Mouse (Mus musculus) cerebellum, adult (tissue): ENCODE measurements around the gene Hecw1.

Experiments used
- ATAC-seq: cut with Nextera tagmentation; 2 replicates; pipeline ENCODE4 v1.9.2; 2017; ENCODE audit warnings: mild to moderate bottlenecking, moderate library complexity, mixed read lengths; ENCODE audit not compliant: insufficient number of reproducible peaks, low FRiP score, low TSS enrichment

The Hecw1 gene

DNA sequence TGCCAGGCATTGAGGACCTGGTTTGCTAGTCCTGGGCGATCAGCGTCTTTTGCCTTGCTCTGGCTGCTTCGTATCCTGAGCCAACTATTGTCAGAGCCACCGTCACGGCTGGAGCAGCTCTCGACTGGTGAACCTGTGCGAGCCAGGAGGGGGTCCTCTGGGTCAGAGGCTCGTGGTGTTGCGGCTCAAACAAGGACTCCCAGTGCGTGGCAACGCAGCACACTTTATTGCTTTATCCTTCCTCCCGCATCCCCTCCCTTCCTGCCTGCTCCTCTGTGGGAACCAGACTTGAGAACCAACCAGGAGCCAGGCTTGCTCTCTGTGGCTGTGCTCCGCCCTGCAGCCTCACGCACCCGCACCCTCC, at the start of gene Hecw1:
Gene Hecw1, minus strand, starts transcription at position 323 of the 364 bp plus-strand sequence.
- ATAC-seq: peak; percentile 81

DNA sequence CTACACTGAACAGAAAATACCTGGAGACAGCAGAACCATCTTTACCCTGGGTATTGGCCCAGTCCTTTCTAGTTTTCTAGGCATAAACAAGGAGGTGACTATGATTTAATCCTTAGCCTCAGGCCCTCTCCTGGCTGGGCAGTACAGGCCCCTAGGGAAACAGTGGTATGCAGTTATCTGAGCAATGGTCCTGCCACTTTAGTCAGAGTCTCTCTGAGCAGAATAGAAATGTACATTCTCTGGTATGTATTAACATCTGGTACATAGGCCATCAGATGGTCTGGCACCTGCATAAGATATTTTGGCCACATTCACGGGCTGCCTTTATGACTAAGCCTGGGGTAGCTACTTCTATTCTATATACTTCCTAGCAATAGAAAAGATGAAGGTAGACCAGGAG, 38.3 kb upstream of the Hecw1 start:
- no peak for ATAC-seq

DNA sequence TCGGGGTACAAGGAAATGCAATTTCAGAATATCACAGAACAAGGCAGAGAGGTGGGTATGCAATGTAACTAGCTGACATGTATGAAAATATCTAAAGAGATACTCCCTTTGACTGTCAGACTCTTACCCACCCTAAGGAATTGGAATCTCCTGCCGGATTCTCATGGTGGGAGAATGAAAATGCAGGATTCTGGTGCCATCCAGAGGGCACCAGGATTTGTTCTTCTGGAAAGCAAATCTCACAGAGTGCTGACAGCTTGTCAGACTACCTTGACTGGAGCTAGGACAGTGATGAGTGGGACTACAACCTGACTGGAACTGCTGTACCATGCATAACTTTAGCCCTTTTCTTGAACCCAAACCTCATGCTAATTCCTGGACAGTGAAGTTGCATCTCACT, 29.6 kb upstream of the Hecw1 start:
- no peak for ATAC-seq

DNA sequence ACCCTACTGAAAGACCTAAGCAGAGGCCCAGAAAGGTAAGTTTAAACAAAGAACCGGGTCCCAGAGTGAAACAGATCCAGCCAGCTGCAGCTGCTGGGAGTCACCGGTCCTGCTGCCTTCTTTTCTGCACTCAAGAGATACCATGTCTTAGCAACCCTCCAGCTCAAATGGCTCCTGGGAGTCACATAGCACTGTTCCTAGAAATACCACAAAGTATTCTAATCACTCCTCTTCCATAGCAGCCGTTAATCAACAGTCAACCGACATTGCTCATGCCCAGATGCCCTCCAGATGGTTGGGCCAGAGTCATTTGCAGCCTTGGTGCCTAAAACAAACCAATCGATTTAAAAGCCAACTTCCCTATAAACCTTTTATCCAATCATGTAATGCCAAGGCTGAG, 19.8 kb upstream of the Hecw1 start:
- ATAC-seq: no peak

DNA sequence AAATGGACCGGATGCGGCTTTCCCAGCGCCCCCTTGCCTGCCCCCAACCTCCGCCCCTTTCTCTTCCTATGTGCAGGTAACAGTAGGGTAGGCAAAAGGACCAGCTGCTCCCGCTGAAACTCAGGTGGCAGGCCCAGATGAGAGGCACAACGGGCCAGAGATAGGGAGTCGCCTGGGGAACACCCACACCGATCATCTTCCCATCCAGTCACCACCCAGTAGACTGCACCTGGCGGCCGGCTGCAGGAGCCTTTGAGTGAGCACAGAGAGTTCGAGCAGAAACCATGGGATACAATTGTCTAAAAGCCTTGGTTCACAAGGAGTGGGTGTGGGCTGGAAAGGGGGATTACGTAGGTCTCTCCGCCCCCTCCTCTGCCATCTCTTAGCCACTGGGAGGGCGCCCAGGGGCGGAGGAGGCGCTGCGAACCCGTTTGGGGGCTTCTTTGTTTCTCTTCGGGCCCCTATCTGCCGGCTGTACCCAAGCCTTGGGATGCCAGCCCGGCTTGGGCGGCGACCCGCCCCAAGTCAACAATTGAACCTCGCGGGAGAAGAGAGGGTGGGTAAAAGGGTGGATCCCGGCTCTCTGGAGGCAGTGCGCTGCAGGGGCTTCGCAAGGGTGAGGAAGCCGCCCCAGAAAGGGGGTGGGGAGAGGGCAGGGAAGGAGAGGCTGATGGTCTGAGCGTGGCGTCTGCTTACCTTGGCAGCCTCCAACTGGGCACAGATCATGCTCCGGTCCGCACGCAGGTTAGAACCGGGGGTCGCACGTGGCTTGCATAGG, 711 bp downstream of the Hecw1 start:
- ATAC-seq: peak; percentile 63

DNA sequence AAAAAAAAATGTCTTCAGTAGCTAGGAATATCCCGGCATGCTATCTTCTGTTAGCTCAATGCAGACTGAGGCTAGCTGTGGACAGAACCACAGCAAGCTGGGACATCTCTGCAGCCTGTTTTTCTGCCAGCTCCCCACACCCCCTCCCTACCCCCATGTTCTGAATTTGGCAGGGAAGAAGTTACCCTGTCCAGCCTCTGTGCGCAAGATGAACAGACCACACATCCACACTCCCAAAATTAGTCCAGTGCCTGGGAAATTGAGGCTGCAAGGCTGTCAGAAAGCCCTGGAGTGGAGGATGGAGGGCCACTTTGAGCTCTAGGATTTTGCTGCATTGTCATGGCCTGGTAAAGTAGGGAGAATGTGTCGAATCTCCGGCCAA, 1.3 kb downstream of the Hecw1 start:
- peak; percentile 42 for ATAC-seq

DNA sequence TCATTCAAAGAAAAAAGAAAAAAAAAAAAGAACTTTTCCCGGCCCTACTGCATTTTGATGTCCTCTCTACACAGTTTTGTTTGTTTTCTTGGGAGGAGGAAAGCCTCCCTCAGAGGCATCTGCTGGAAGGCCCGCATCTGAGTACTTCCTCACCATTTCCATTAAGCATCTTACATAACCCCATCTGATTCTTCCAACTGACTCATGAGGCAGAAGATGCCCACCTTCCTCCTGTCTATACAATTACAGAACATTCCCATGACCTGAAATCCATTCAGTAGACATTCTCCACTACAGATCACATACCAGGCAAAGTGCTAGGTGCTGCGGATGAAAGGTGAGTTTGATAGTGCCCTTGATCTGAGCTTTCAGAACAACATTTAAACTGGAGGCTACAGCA, 3.4 kb downstream of the Hecw1 start:
- ATAC-seq: no peak

DNA sequence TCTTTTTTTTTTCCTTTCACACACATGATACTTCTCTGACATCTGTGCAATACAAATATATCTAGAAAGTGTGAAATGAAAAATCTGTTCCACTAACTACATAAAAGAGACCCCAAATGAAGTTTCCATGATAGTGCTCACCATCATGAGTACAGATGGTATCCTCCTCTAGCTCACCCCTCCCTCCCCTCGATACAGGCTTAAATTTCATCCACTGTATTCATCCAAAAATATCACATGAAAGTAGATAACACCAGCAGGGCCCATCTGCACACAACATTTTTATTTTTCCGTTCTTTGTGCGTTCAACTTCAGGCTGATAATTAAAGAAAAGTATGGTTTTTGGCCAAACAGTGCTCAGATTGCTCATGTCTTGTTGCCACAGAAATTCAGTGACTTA, 5.5 kb downstream of the Hecw1 start:
- ATAC-seq: no peak

DNA sequence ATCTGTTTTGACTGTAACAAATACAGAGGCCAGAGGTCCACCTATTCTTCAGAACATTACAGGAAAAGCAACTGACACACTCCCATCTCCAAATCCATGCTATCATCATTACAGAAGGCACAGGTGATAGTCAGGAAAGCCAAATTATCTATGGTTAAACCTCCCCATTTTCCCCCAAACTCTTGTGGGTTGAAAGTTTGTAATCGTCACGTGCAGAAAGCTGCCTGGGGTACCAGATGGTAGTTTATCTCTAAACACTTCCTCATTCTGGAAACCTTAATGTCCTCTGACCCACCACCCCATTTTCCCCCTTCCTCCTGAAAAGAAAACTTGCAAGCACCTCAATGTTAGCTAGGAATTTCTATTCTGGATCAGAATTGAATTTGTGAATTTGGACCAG, 7.9 kb downstream of the Hecw1 start:
- ATAC-seq: no peak

DNA sequence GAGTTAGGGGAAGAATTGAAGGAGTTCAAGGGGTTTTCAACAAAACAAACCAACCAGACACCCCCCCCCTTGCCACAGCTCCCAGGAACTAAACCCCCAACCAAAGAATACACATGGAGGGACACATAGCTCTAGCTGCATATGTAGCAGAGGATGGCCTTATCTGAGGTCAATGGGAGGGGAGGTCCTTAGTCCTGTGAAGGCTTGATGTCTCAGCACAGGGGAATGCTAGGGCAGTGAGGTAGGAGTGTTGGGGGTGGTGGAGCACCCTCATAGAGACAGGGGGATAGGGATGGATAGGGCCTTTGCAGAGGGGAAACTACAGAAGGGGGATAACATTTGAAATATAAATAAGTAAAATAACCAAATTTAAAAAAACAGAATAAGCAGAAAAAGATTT, 9.1 kb downstream of the Hecw1 start:
- no peak for ATAC-seq

DNA sequence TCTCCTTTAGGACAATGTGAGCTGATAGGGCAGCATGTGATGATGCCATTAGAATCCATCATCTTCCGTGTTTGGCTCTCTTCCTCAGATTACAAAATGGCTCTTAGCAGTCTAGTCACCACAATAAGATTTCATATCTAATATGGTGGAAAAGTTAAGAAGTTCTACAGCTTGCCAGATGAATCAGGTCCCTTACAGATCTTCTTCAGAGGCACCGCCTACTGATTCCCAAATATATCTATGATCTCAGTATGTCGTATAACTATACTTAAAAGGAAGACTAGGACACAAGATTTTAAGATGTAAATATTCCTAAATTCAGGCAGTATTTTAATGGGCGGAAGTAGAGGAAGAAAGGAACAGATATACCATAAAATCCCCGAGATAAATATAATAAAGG, 16.3 kb downstream of the Hecw1 start:
- ATAC-seq: no peak

DNA sequence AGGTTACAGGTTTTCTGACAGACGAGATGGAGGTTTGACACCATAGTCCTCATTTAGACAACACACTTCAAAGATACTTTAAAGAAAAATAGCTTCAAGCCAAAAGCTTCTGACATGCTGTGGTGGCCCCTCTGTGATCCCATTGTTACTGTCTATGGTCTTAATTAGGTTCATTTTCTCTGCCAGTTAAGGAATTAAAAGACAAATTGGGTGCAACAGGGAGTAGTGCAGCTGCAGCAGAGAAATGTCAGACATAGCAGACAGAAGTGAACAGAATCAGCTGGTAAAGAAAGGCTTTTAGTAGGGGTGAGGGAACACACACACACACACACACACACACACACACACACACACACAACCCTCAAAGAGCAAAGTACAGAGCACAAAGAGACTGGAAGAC, 22.8 kb downstream of the Hecw1 start:
- ATAC-seq: no peak

DNA sequence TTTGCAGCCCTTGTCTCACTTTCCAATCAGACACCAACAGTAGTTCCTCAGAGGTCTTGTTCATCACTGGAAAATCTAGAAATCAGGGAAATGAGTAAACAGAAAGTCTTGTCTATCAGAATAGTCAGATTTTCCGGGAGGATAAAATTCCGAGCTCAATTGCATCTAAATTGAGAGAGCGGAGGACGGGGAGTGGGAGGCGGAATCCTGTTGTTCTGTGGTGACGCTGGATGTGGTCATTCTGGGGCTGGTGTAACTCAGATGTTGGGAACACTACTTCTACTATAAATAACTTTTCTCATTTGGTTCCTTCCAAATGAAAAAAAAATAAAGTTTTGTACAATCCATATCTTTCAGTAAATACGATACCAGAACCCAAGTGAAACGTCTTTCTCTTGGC, 24.2 kb downstream of the Hecw1 start:
- no peak for ATAC-seq

DNA sequence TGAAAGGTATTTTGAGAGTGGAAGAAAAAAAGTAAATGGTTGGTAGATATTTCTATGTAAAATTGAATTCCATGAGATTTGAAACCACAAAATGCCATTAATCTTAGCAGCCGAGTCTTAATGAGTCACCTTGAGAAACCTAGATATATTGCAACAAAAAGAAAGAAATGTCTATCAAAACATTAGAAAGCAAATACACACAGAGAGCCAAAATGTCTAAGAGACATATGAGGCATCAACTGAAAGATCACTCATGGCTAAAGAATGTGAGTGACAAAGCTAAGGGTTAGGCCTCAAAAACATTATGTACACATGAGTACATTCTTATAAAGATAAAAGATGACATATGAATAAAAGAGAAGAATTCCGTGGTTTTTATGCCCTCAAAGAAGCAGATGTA, 26.1 kb downstream of the Hecw1 start:
- ATAC-seq: no peak

DNA sequence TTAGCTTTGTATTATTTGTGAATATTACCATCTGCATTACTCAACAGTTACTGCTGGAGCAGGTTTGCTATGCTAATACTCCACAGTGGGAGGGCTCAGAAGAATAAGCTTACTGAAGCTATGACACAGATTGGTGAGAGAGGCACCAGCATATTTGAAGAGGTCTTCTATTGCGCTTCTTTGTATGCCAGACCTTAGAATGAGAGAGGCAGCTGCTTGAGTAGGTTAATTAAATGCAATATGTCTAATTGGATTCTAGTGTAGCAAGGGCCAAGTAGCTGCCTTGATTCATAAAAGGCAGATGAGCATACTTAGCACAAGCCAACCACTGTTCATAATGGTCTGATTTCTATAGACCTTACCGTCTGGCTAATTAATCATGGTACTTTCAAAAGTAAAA, 35.2 kb downstream of the Hecw1 start:
- 0 out of 2 replicates have a peak, but pooled peaks have one; percentile 20 for ATAC-seq

DNA sequence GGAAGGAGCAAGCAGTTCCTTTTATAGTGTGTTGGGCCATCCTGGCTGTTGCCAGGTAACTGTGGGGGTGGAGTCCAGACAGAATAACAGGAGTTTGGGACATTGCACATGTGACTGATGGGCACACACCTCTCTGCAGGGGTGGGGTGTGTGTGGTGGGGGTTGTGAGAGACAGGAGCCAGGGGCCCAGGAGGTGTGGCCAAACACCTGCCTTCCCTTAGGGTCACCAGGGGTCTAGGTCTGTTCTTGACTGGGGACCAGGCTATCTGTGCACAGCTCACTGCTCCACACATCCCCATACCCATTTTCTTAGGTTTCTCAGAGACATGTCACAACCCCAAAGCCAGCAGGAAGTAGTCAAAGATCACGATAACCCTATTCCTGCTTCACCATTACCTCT, 51.9 kb downstream of the Hecw1 start:
- no peak for ATAC-seq

DNA sequence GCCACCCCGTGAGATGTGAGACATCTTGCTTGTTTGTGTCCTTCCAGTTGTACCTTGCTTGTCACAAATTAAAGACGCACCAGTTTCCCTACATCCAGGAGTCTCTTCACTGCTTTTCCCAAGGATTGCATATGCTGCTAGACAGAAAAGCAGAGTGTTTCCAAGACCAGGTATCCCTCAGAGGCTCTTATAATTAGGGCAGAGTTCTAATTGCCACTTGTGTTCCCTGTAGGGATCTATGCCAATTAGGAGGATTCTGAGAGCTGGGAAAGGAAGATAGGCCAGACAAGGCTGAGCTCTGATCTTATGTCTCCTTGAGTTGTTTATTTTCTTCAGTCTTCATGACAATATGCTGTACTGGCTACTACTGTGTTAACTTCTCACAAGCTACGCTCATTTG, 55.5 kb downstream of the Hecw1 start:
- ATAC-seq: peak; percentile 40; the same call in 1 of the 2 replicates

DNA sequence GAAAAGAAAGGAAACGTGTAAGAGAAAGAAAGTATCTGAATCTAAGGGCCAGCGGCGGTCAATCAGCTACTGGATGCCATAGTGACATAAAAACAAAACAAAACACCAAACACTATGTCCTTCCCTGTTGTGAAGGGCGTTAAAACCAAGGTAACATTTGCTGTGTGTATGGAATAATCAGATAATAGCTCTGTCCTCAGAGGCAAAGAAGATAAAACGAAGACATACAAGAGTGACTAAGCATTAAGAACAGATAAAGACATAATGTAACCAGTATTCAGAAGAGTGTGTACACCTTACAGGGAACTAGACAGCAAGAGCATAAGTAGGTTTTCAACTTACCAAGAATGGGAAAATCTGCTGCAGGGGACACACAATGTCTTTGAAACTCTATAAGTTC, 62.0 kb downstream of the Hecw1 start:
- no peak for ATAC-seq

DNA sequence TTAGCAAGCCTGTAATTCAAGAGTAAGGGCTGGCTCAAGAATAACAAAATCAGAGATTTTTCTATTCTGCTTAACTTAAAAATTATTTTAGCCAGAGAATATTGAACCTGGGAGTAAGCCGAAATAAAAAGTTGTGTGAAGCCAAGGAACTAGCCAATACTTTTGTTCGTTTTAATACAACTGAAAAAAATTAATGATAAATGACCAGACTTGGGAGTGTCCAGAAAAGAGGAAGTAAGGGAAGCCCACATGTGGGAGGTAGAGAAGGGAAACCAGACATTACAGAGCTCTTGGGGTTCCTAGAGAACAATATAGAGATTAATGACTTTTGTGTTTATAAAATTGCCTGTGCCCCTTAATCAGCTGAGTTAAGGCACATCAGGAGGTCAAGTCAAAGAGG, 66.0 kb downstream of the Hecw1 start:
- no peak for ATAC-seq

DNA sequence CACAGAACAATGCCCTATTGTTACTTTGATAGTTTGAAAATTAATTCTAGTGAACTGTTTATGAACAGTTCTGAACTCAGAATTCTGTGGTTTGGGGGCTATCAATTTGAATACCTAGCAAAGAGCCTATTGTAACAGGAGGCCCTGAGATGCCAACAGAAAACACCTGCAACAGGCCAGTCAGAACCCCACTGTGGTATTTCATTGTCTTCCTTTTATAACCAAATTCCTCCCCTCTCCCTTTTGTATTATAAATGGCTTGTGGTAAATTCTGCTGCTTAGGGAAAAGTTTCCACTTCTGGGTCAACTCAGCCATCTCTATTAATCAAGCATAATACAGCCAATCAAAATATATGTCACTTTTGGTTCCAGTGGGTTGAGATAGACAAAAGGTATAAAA, 83.5 kb downstream of the Hecw1 start:
- no peak for ATAC-seq

DNA sequence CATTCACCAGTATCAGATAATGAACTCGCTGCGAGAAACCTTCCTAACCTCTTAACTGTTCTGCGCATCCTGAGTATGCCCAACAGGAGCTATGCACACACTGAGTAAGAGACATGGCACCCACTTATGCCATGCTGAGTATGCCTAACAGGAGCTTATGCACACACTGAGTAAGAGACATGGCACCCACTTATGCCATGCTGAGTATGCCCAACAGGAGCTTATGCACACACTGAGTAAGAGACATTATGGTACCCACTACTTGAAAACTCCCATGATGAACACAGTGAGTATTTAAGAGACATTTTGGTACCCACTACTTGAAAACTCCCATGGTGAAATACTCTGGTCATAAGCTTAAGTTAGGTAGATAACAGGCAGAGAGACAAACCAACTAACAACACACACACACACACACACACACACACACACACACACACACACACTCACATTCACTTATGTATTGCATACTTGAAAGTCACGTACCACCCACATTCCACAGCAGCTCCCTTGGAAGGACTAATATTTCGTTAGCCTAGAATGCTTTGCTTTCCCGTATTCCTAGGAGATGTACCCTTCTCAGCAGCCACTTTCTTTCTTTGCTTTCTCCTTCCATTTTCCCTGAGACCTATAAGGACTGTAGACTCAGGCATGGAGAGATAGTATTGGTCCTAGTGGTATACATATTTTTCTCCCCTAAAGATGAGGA, 94.0 kb downstream of the Hecw1 start:
- ATAC-seq: no peak

DNA sequence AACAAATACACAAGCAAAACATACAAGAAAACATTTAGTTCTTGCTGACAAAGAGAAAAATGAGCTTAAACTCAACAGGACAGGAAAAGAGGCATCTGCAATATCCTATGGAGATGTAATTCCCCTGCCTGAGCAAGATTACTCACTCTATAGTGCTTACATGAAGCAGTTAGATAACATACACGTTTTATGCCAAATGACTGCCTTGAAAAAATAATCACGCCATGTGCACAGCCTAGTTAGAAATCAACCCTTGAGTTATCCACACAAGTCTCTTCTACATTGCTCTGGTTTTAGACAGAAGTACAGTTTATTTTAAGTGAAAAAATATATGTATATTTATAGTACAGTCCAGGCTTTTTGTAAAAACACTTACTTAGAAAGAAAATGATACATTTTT, 98.2 kb downstream of the Hecw1 start:
- ATAC-seq: no peak
